Mouse (Mus musculus) retina, adult 2 months (tissue): ENCODE results near the gene Ecm1.
A peak's percentile ranks its signal among the peaks of the same experiment; 100 is the strongest.

Experiments used
- DNase-seq: peaks from one replicate; pipeline ENCODE4 v3.0.0-alpha.2; 2012; ENCODE audit warnings: low read depth, low spot score

The Ecm1 gene

DNA sequence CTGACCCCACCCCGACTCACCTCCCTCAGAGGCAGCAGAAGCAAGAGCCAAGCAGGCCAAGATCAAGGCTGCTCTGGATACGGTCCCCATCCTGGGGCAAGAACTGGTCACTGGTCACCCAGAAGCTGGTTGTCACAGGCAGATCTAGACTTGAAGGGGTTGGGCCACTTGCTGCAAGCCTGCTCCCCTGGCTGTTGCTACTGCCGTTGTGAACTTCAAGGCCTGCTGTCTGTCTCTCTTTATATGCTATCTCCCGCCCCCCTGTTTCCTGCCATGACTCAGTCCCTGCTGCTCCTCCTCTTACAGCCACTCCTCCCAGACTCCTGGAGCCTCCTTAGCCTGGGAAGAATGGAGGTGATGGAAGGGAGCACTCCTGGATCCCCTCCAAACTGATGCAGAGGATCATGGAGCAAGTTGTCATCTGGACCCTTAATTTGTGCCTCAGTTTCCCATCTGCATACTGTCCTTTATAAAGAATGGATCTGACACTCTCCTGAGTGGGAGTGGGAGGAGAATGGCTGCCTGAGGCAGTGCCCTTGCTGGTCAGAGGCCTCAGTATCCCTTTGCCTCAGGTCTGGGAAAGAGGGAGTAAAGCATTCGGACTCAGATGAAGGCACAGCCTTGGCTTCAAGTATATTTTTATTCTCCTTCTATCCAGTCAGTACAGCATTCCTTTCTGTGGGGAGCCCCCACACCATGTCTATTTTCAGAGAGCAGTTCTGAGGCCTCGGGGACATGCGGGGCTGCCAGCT, at the start of gene Ecm1:
Ecm1 (minus strand) TSS at position 217 of the 752 bp plus-strand sequence.
- no peak for DNase-seq

DNA sequence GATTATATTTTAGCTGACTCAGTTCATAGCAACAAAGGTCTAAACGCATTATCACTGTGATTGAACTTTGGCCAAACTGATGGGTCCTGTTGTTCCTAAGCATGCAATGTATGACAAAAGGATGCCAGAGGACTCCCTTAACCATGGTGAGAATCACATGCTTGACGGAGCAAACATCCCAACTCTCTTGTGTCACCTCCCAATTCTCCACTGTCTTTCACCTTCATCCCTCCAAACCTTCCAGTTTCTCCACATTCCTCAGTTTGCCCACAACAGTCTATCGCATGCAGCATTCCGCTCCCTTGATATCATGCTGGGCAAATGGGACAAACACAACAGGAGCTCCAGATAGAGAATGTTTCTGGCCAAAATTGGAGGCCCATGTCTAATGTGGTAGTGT, 46.1 kb upstream of the Ecm1 start:
- DNase-seq: no peak

DNA sequence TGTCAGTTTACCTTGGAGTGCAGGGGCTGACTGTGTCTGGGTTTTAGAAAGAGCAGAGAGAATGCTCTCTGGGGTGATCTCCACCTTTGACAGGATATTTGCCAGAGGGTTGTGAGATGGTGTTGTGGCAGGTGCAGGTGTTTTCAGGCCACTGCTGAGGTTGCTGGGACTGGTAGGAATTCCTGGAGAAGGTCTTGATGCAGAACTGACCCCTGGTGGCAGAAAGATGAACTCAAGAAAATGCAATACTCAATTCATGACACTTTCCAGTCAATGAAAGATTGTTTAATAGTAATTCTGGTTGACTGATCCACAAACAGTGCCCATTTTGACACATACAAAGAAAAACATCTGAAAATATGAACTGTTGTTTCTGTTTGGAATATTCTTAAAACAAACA, 32.6 kb upstream of the Ecm1 start:
- DNase-seq: no peak

DNA sequence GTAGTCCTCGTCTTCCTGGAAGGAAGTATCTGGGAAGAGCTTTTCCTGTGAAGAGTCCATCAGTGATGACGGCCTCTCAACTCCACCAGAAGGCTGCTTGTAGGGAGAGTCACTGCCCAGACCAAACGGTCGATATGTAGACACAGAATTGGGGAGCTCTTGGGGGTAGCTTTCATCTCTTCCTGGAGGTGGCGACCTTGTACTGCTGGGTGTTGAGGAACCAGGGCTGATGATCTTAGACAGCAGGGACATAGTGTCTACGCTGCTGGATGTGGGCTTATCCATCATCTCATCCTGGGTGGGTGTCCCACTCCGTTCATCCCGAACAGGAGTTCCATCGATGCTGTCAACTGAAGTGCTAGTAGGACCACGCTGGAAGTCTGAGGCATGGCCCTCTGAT, 26.2 kb upstream of the Ecm1 start:
- DNase-seq: no peak

DNA sequence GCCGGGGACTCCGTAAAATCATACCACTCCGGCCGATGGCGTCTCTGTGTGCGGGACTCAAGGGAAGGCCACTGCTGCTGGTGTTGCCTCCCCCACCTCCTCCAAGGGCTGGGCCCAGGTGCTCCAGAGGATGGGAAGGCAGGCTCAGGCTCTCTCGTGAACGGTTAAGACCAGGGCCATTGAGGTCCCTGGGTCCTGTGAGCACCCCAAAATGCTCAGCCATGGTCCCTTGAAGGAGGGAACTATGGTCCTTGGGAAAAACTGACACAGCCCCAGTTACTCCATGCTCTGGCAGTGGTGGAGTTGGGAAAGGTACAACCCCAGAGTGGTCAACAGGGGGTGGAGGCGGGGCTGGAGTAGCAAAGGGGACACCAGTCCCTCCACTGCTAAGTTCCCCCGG, 24.4 kb upstream of the Ecm1 start:
- DNase-seq: no peak

DNA sequence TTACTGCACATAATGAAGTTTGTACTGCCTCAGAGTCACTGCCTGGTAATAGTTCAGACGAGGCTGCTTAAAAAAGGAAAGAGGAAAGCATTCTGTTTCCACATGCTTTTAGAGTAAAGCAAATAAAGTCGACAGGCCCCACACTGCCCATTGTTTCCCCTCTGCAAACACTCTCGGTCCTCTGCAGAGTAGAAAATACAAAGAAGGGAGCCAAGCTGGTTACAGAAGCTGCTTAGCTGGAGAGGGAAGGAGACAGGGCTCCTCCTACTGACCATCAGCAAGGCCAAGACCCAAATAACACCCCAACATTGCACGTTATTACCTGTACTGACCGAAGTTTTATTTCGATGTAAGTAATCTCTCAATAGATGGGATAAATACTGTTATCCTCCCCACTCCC, 23.6 kb upstream of the Ecm1 start:
- DNase-seq: no peak

DNA sequence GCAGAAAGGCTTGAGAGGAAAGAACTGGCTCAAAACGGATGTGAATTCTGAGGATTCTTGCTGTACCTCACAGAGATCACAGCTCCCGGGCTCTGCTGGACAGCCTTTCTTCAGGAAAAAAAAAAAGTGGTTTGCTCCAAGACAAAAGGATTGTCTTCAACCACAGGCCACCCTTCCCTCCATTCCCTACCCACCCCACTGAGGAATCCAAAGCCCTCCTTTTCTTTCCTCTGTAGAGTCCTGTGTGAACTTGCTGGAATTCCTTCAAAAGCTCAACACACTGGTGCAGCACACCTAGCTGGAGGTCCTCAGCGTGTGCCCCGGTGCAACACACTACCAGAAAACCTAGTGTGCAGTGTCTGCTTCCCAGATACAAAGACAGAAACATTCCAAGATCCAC, 22.4 kb upstream of the Ecm1 start:
- DNase-seq: no peak

DNA sequence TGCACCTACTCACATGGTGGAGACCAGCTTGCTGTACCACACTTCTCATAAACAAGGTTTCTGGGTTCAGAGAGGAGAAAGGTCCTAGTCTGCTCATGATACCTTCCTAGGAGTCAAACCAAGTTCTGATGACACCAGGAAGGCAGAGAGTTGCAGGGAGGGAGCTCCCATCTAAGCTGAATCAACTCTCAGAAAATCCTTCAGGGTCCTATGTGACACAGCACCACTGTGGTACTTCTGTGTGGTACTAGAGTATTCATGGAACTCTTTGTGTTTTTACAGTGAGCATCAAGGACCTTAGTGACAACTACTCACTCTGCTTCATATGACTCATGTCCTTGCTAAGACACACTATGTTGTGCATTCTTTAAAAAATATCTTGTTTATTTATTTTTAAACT, 21.3 kb upstream of the Ecm1 start:
- DNase-seq: no peak

DNA sequence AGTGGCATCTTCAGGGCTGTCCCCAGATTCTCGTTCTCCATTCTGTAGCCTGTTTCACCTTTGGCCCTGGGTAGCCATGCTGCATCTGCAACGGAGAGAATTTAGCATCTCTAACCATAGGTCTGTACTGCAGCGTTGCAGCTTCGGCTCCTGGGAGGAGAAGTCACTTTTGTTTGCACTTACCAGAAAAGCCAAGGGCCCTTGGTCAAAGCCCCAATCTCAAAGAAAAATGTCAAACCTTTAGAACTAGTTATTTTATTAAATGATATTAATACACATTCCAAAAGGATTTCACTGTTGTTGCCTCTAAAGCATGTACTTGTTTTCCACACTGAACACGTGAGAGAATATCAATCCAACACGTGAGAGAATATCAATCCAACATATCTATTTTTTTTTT, 20.7 kb upstream of the Ecm1 start, which contains the start of gene Tars2:
Tars2 (minus strand) TSS at position 101 of the 400 bp plus-strand sequence.
- DNase-seq: no peak

DNA sequence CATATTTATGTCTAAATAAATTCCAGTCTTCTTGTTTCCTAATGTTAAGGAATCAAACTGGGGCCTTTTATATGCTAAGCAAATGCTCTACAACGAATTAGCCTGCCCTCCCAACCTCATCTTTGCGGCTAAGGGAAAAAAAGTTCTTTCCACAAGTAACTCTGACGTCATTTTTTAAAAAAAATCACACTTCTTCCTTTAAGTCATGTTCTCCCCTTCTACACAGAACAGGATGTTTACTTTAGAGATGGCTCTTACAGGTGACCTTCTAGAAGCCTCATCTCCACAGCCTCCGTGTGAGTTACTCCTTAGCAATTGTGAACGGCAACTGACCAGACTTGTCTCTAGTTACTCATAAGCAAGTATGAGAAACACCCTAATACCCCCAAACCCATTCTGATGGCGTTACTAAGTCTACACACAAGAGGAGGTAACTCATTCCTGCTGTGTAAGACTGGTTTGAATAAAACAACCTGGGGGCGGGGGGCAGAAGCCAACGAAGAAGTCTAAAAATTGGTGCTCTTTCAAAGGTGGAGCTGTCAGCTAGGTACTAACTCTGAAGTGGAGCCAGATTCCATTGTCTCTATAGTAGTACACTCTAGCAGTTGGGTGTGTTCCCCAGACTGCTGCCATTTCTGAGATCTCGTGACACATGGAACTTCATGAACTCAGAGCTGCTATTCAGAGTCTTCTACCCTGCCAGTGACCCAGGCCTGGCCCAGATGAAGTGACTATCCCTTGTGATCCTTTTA, 19.3 kb upstream of the Ecm1 start:
- no peak for DNase-seq

DNA sequence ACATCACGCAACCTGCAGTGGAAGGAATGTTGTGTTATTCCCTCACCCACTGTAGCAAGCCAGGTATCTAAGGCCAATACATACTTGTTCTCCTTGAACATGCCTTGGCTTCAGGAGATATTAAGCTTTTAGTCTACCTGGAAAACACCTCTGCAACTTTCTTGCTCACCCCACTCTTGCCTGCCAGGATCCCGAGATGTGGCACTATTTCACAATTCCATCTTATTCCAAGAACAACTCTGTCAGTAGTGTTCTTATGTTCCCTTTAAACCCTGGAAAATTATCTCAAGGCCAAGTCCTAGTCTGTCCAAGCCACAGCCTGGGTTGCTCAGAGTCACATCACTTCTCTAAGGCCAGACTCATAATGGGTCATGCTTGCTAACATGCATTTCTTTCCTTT, 17.4 kb upstream of the Ecm1 start:
- no peak for DNase-seq

DNA sequence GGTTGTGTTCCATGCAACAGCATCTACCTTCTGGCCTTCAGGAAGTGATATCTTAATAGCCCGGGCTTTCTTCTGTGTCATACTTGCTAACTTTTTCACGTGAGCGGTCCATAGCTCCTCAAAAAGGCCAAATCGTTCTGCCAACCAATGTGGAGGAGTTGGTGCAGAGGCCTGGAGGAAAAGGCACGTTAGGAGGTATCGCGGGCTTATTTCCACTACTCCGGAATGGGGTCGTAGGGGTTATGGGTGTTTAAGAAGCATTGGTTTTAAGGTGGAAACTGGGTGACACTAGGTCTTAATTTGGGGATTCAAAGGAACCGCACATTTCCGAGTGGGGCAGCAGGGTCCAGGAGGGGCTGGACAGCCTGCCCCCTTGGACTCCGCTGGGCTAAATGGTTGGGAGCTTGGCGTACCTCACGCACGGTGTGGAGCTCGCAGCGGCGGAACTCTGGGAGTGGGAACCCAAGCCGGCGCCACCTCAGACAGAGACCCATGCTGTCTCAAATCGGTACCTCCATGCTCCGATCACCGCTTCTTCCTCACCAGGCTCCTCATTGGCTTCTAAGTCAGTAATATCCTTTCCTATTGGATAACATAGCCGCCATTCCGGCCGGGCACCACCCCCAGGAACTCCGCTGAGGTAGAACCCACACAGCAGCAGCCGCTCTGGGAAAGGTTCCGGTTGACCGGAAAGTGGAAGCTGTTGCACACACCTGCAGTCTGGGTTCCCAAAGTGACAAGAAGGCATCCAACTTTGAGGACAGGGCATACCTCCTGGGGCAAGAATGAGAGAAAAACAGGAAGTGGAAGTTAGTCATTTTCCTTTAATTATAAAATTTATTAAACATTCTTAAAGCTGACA, 15.2 kb upstream of the Ecm1 start:
- peak; percentile 83 for DNase-seq

DNA sequence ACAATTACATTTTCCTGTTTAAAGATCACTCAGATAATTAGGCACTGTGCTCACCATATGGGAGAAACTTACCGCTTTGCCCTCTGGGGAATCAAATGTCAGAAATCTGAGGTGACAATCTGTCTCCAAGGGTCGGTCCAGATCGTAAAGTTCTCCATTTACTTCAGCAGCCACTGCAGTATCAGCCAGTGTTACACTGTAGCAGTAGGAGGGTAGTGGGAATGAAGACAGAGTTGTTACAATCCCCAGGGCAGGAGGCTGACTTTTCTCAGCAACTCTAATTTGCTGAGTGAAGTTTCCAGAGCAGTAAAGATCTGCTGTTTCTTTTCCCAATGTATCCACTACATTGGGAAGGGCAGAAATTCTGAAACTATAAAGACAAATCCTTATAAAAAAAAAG, 13.6 kb upstream of the Ecm1 start:
- no peak for DNase-seq

DNA sequence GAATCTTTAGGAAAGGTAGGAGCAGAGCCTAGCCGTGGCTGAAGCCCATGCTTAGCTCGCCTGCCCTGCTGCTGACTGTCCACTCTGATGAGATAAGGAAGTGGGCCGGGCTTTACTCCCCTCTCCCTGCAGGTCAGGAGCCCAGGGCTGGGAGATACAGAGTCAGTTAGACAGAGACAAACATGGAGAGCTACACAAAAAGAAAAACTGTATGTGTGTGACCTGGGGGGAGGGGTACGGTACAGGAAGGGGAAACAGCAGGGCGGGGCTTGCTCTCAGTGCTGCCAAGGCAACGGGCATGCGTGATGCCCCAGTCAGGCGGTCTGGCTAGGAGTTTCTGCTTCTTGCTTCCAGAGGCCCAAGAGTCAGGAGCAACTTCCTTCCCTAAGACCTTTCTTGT, 1.0 kb upstream of the Ecm1 start:
- DNase-seq: no peak

DNA sequence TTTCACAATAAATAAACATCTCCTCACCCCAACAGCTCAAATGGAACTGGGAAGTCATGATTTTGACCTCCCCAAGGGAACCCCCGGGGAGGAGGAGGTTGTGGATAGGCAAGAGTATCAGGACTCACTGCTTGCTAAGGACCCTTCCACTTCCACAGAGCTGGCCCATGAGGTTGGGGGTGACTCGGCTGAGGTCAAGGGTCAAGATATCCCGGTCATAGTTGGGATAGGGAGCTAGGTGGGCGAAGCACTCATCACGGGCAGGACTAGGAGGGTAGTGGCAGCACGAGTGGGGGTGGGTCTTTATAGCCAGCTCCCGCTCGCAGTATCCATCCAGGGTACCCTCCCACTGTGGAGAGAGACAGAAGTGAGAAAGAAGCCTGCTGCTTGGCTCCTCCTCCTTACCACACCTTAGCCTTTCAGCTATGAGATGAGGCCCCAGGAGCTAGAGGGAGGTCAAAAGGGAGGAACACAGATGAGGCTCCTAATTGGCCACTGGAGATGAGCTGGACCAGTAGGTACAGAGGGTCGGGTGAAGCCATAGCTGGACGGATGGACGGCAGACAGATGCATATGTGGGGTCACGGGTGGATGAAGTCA, 4.2 kb downstream of the Ecm1 start:
- no peak for DNase-seq

DNA sequence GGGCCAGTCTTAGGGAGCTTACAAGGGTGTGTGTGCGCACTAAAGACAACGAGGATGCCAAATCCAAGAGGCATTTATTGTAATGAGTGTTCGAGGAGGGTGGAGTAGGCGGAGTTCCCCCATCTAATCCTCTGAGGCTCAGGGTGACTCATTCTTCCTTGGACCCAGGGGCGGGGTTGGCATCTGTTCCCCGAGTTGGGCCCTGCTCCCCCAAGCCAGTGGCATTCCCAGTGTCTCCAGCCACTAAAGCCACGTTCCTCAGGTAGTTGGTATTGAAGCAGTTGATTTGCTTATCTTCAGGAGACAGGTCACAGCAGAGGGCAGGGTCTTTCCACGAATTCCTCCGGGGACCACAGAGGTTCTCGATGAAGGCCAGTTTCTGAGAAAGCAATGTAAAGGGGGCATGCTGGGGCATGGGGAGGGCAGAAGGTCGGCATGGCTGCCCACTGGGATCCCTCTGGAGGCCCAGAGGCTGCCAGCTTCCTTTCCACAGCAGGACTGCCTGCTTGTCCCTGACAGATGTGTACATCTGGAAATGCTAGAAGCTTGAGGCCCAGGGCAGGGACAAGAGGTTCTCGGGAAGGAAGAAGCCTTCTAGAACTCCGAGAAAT, 5.2 kb downstream of the Ecm1 start:
- DNase-seq: no peak

DNA sequence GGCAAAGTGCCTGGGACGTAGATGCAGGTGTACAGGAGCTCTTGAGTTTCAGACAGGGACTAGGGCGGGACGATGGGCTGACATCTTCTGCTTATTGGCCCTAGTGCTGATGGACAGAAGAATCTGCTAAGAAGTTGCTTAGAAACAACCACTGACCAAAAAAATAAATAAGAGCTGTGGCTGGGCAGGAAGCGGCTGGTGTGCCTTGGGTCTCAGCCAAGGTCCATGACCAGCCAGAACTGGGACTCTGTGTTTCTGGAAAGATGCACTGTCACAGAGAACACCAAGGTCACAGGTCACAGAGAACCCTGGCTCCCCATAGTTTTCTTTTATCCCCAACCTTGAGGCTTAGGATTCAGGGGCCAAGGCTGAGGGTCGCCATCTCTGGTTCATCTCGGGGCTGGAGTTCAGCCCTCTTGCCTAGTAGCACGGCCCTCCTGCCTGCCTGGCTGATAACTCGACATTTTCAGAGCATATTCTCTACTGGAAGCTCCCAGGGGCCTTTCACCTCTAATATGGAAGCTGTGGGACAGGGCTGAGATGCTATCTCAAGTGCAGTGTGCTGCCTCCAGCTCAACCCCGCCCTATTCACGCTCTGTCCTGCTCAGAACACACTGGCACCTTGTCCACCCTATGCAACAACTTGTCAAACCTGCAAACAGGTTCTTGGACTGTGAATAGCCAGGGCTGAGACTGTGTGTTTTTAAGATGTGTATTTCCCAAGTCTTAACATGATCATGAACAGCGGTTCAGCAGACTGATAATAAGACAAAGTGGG, 6.4 kb downstream of the Ecm1 start:
- no peak for DNase-seq

DNA sequence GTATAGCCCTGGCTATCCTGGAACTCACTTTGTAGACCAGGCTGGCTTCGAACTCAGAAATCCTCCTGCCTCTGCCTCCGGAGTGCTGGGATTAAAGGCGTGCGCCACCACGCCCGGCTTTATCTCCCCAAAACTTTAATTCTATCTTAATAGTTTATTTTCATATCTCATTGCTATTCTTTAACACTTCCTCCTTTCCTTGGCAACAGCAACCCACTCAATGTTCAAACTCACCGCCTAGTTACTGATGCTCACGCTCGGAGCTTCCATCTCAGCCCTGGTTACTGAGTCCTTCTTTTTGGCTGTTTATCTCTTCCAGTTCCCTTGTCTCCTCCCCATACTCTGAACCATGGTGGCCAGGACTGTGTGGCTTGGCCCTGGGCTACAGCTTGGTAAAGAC, 7.1 kb downstream of the Ecm1 start:
- DNase-seq: no peak

DNA sequence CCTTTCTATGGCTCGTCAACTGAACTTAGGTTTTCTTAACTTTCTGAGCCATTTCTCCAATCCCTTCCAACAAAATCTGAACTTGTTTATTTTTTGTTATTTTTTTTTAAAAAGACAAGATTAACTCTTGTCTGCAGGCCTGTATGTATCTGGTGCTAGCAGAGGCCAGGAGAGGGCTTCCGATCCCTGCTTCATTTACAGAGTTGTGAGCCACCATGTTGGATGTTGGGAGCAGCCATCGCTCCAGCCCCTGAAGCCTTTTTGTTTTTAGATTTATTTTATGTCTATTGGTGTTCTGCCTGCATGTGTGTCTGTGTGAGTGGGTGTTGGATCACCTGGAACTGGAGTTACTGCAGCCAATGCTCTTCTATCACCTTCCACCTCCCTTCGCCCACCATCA, 7.6 kb downstream of the Ecm1 start:
- no peak for DNase-seq

DNA sequence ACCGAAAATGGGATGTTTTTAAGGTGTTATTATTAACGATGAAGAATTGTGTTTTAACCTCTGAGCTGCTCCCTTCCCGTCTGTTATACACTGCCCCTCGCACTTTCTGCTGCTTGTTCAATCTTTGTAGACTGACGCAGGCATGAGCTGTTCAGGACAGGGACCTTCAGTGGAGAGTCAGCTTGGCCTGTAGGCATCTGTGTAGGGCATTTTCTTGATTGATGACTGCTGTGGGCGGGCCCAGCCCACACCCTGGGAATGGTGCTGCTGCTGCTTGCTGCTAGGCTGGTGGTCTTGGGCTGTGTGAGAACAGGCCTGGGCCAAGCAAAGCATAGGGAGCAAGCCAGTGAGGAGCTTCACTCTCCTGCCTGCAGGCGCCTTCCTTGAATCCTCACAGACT, 8.9 kb downstream of the Ecm1 start:
- DNase-seq: no peak

DNA sequence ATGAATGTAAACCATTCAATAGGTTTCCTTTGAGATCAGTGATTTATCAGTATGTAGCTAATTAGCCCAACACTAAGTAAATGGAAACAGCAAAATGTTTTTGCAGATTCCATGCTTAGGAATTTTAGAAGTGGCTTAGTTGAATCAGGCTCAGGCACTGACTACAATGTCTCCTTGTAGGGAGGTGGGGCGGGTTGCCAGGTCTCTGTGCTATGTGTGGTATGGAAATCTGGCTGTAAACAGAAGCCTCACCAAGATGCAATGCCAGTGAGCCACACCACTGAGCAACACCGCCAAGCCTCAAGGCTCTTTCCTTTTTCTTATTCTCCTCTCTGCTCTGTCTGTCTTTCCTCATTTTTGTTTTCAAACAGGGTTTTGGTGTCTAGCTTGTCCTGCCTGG, 10.5 kb downstream of the Ecm1 start:
- no peak for DNase-seq
